Mouse (Mus musculus) liver, adult 2 months (tissue): Measurements from ENCODE around the gene Slc17a2. TPM values are rescaled to one million over a fixed set of nuclear protein-coding genes. Genes with fewer than 3 reads are reported as not detected.

ENCODE experiments used
- DNase-seq: peaks from one replicate; pipeline ENCODE4 v3.0.0-alpha.2; 2011; ENCODE audit warnings: low read depth, low spot score; ENCODE audit errors: extremely low read depth
- H3K27ac ChIP-seq: fragments of 200-500 bp; replicated peaks from 2 replicates; pipeline ENCODE4 v1.5.1; 2012; ENCODE audit warnings: low read depth, mild to moderate bottlenecking, control low read depth, inconsistent platforms, low read length; ENCODE audit not compliant: insufficient read depth
- H3K27me3 ChIP-seq: fragments of 200-500 bp; 2 replicates; pipeline ENCODE4 v1.6.1; 2012; ENCODE audit warnings: mild to moderate bottlenecking, moderate library complexity, low read length, inconsistent platforms; ENCODE audit not compliant: control insufficient read depth, insufficient read depth
- H3K36me3 ChIP-seq: fragments of 200-500 bp; 2 replicates; pipeline ENCODE4 v1.6.1; 2012; ENCODE audit warnings: low read length, inconsistent platforms; ENCODE audit not compliant: control insufficient read depth, insufficient read depth
- H3K4me1 ChIP-seq: fragments of 200-500 bp; 2 replicates; pipeline ENCODE4 v1.6.1; 2011; ENCODE audit warnings: low read length; ENCODE audit not compliant: control insufficient read depth, insufficient read depth
- H3K4me3 ChIP-seq: fragments of 200-500 bp; 2 replicates; pipeline ENCODE4 v1.5.1; 2011; ENCODE audit warnings: low read depth, mild to moderate bottlenecking, control low read depth, low read length, moderate library complexity; ENCODE audit not compliant: insufficient read depth
- H3K79me2 ChIP-seq: fragments of 200-500 bp; 2 replicates; pipeline ENCODE4 v1.6.1; 2012; ENCODE audit warnings: inconsistent platforms, mild to moderate bottlenecking, low read length, moderate library complexity; ENCODE audit not compliant: control insufficient read depth, insufficient read depth
- H3K9ac ChIP-seq: fragments of 200-500 bp; 2 replicates; pipeline ENCODE4 v1.6.1; 2012; ENCODE audit warnings: low read depth, mild to moderate bottlenecking, control low read depth, inconsistent platforms, low read length
- CTCF ChIP-seq: fragments of 200-500 bp; IDR thresholded peaks from 2 replicates; pipeline ENCODE4 v1.5.1; 2011; ENCODE audit warnings: low read depth, low read length, control low read depth
- POLR2A ChIP-seq: fragments of 200-500 bp; IDR thresholded peaks from 2 replicates; pipeline ENCODE4 v1.6.1; 2011; ENCODE audit warnings: low read length, control low read depth; ENCODE audit not compliant: insufficient read depth; ENCODE audit errors: extremely low read depth
- WGBS: fragments of 180-500 bp; shearing (Covaris S2); methylation state at CpG from one replicate; pipeline ENCODE4 v1.1.7; 2018; 5-methylcytosine and 5-hydroxymethylcytosine counted together
- polyA plus RNA-seq: library from polyadenylated mRNA; depleted of rRNA; stranded (reverse); fragments of >200 nt; gene quantifications from 2 replicates; pipeline ENCODE4 v1.2.3, GENCODE M21; 2012
- total RNA-seq: library from RNA; depleted of rRNA; stranded (reverse); fragments of >200 nt; gene quantifications from 2 replicates; pipeline ENCODE4 v1.2.3, GENCODE M21; 2014

The Slc17a2 gene
- total and polyA plus RNA-seq, 2 experiments: 175 to 189 TPM

- no peak overlapping the region for H3K4me3 ChIP-seq
- H3K4me1 ChIP-seq: no peaks in the 10 kb centered on the region
- H3K27me3 ChIP-seq: no peaks in the 10 kb centered on the region
- no peak for TF ChIP-seq POLR2A
- no peak for TF ChIP-seq CTCF
- no peak for DNase-seq
- no peak overlapping the region for H3K27ac ChIP-seq
- no peaks in the 10 kb centered on the region for H3K36me3 ChIP-seq
- H3K79me2 ChIP-seq: no peaks in the 10 kb centered on the region
- no peak overlapping the region for H3K9ac ChIP-seq
- WGBS: 36% methylated on average over 21 of the region's 21 CpGs
Observed at GRCm38 (mm10) chr13:23772561-23773313, 34.1 kb upstream of the Slc17a2 start.

DNA sequence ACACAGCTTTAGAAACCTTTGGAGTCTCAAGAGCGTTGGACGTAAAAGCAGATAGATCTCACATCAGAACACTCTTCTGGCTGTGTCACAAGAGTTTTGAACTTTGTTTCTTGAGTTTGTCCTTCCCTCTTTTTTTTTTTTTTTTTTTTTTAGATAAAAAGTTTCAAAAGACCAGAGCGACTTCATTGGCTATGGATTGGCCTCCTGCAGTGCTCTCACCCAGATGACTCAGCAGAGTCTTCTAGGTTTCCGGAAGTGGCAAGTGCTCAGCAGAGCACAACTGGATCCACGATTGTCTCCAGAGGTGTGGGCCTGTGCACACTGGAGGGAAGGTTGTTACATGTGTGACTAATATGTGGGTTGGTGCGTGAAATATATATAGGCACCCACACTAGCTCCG is 28.5 kb upstream of the Slc17a2 start:
- 59% methylated on average over 7 of the region's 7 CpGs for WGBS
- no peak overlapping the region for H3K4me3 ChIP-seq
- peak; percentile 85 for DNase-seq

GRCm38 (mm10) chr13:23779025-23779424 is 27.8 kb upstream of the Slc17a2 start:
- H3K79me2 ChIP-seq: no peaks in the 10 kb centered on the region
- 89% methylated on average over 4 of the region's 4 CpGs for WGBS
- no peak for TF ChIP-seq POLR2A
- no peak for TF ChIP-seq CTCF
- no peak overlapping the region for H3K9ac ChIP-seq
- H3K4me1 ChIP-seq: peaks cover 4% of the 10 kb centered on the region; the same call in 1 of the 2 replicates
- H3K27me3 ChIP-seq: no peaks in the 10 kb centered on the region
- no peak for DNase-seq
- no peak overlapping the region for H3K27ac ChIP-seq
- H3K4me3 ChIP-seq: no peak overlapping the region
- H3K36me3 ChIP-seq: no peaks in the 10 kb centered on the region

More for the DNA sequence above, 28.5 kb upstream of the Slc17a2 start:
- Histone ChIP-seq H3K9ac (no peak overlapping the region), H3K36me3 (no peaks in the 10 kb centered on the region), H3K27ac (no peak overlapping the region), H3K4me1 (peaks cover 4% of the 10 kb centered on the region; the same call in 1 of the 2 replicates), H3K27me3 (no peaks in the 10 kb centered on the region), H3K79me2 (no peaks in the 10 kb centered on the region)
- TF ChIP-seq CTCF (no peak), POLR2A (no peak)

GRCm38 (mm10) chr13:23792520-23792919 is 14.3 kb upstream of the Slc17a2 start:
- Histone ChIP-seq H3K27me3 (no peaks in the 10 kb centered on the region), H3K27ac (no peak overlapping the region), H3K79me2 (no peaks in the 10 kb centered on the region), H3K4me1 (no peaks in the 10 kb centered on the region; the same call in 1 of the 2 replicates), H3K4me3 (no peak overlapping the region), H3K9ac (no peak overlapping the region; the same call in 1 of the 2 replicates), H3K36me3 (no peaks in the 10 kb centered on the region)
- TF ChIP-seq POLR2A: no peak
- TF ChIP-seq CTCF: peak; percentile 50
- DNase-seq: peak; percentile 79
- WGBS: 10% methylated on average over 2 of the region's 2 CpGs

DNA sequence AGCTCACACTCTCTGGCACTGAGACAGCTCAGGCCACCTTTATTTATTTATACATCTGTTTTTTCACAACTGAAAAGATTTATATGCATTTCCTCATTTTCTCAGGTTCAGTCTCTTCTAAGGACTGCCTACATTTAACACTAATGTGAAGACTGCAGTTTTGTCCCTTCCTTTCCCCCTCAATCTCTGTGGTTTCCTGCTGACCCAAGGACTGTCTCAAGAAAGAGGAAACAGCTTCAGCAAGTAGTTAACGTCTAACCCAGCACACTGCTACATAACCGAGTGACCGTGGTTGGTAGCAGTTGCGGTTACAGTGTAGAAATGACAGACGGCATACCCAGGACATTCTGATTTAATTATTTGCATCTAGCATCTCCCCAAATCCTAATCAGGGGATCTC is 7.4 kb upstream of the Slc17a2 start:
- no peaks in the 10 kb centered on the region for H3K4me1 ChIP-seq
- no peaks in the 10 kb centered on the region for H3K27me3 ChIP-seq
- DNase-seq: no peak
- H3K36me3 ChIP-seq: no peaks in the 10 kb centered on the region
- no peak overlapping the region for H3K4me3 ChIP-seq
- H3K9ac ChIP-seq: no peak overlapping the region
- TF ChIP-seq CTCF: no peak
- no peak for TF ChIP-seq POLR2A
- no peaks in the 10 kb centered on the region; the same call in 1 of the 2 replicates for H3K79me2 ChIP-seq
- WGBS: 71% methylated on average over 5 of the region's 5 CpGs
- no peak overlapping the region for H3K27ac ChIP-seq

GRCm38 (mm10) chr13:23804532-23804931 is 2.3 kb upstream of the Slc17a2 start:
- Histone ChIP-seq H3K4me3 (no peak overlapping the region), H3K27me3 (no peaks in the 10 kb centered on the region), H3K27ac (no peak overlapping the region), H3K4me1 (peaks cover 1% of the 10 kb centered on the region; the same call in 1 of the 2 replicates), H3K9ac (no peak overlapping the region), H3K36me3 (no peaks in the 10 kb centered on the region; the same call in 1 of the 2 replicates), H3K79me2 (peaks cover 2% of the 10 kb centered on the region; the same call in 1 of the 2 replicates)
- TF ChIP-seq POLR2A (no peak), CTCF (no peak)
- WGBS: 25% methylated on average over 2 of the region's 2 CpGs
- DNase-seq: peak; percentile 98
